Mouse (Mus musculus) urinary bladder, postnatal 25 days (tissue): ENCODE data around the gene Eef1a2.
"Not testable (repeated sequence)": the region's sequence is repeated elsewhere in the genome, so short reads cannot be mapped to it uniquely, and the experiment has no call there.

Experiments used
- DNase-seq: peaks from one replicate; pipeline ENCODE4 v3.0.0; 2022; ENCODE audit warnings: low spot score

Eef1a2 gene

GRCm38 (mm10) chr2:181156248-181157121 lies at the start of gene Eef1a2:
Eef1a2 (minus strand) TSS chr2:181157014.
- DNase-seq = no peak

GRCm38 (mm10) chr2:181206118-181206517 lies 49.3 kb upstream of the Eef1a2 start:
- DNase-seq = no peak

GRCm38 (mm10) chr2:181205678-181206077 lies 48.9 kb upstream of the Eef1a2 start:
- DNase-seq = no peak

GRCm38 (mm10) chr2:181202886-181203285 lies 46.1 kb upstream of the Eef1a2 start:
- no peak for DNase-seq

- no peak for DNase-seq
Measured at GRCm38 (mm10) chr2:181202422-181202821, 45.6 kb upstream of the Eef1a2 start, which contains the start of gene Ptk6. Ptk6 (minus strand) TSS chr2:181202789.

- DNase-seq = no peak
Measured at GRCm38 (mm10) chr2:181201606-181202005, 44.8 kb upstream of the Eef1a2 start.

- no peak for DNase-seq
Measured at GRCm38 (mm10) chr2:181196628-181197300, 40.0 kb upstream of the Eef1a2 start.

GRCm38 (mm10) chr2:181193044-181193443 lies 36.2 kb upstream of the Eef1a2 start:
- DNase-seq = no peak

- DNase-seq = no peak
Measured at GRCm38 (mm10) chr2:181191936-181192335, 35.1 kb upstream of the Eef1a2 start.

GRCm38 (mm10) chr2:181191385-181191784 lies 34.6 kb upstream of the Eef1a2 start:
- not testable (repeated sequence) for DNase-seq

GRCm38 (mm10) chr2:181189321-181189720 lies 32.5 kb upstream of the Eef1a2 start:
- no peak for DNase-seq

- peak; percentile 34 for DNase-seq
Measured at GRCm38 (mm10) chr2:181188681-181189080, 31.9 kb upstream of the Eef1a2 start.

- peak; percentile 81 for DNase-seq
Measured at GRCm38 (mm10) chr2:181187121-181188000, 30.5 kb upstream of the Eef1a2 start, which contains the start of gene Ppdpf. Ppdpf (plus strand) TSS chr2:181187247.

- peak; percentile 71 for DNase-seq
Measured at GRCm38 (mm10) chr2:181186635-181187034, 29.8 kb upstream of the Eef1a2 start.

- DNase-seq = no peak
Measured at GRCm38 (mm10) chr2:181180898-181181297, 24.1 kb upstream of the Eef1a2 start.

- no peak for DNase-seq
Measured at GRCm38 (mm10) chr2:181178471-181178870, 21.7 kb upstream of the Eef1a2 start.

- no peak for DNase-seq
Measured at GRCm38 (mm10) chr2:181178015-181178414, 21.2 kb upstream of the Eef1a2 start.

GRCm38 (mm10) chr2:181174646-181175045 lies 17.8 kb upstream of the Eef1a2 start:
- no peak for DNase-seq

- no peak for DNase-seq
Measured at GRCm38 (mm10) chr2:181166469-181166868, 9.7 kb upstream of the Eef1a2 start.

GRCm38 (mm10) chr2:181160821-181161220 lies 4.0 kb upstream of the Eef1a2 start:
- DNase-seq = no peak

- DNase-seq = no peak
Measured at GRCm38 (mm10) chr2:181159771-181160170, 3.0 kb upstream of the Eef1a2 start.

- no peak for DNase-seq
Measured at GRCm38 (mm10) chr2:181159091-181159514, 2.3 kb upstream of the Eef1a2 start.
